Mouse (Mus musculus): ENCODE measurements around the gene Ranbp3l. TPM values are rescaled to one million over a fixed set of nuclear protein-coding genes. Genes with fewer than 3 reads are reported as not detected.

Gene Ranbp3l
- polyA plus RNA-seq (2012; rRNA removed): not detected in 2 replicates

DNA sequence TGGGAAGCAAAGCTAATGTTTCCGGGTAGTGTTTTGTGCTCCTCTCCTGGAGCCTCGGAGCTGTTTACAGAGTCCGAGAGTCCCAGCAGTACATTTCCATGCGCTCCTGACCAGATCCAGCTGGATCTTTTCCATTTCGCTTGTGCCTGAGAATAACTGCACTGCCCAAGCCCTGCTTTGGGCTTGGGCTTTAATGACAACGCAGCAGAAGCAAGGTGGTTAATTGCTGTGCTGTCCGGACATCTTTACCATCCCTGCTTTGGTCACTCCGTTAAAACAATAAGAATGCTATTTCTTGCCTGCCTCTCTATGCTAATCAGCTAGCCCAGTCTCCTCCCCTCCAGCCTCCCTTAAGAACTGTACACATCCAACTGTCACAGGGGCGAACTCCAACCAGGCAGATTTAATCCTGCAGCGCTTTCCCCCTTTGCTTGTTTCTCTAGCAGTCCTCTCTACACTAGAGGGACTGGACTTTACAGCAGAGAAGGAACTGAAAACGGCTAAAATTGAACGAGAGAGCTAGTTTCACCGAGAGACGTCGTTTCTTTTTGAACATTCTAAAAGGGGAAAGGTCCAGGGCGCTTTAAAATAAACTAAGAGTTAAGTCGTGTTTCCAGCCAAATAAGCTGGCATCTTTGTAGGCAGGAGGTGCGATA is at the start of gene Ranbp3l:
Gene Ranbp3l, plus strand, starts transcription at position 377 of the 656 bp plus-strand sequence.
- H3K4me3 ChIP-seq (ENCODE audit: control insufficient read depth, low read depth, low read length): no peak within 1 kb of the TSS

DNA sequence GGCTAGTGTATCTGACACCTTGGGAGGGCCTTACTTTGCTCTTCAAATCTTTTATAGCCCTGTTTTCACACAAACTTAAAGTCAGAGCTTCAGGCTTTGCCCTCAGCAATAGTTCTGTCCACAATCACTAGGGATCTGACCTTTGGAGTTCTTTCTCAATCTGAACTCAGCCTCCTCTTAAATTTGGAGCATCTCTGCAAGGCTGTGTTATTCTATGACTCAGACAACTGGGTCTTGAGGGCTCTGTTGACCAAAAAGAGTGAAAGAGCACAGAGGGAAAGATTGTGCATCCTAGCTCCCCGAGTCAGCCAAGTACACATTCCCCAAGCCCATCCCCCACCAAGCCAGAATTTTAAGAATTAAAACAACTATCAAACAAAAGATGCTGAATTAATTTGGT is 37.7 kb upstream of the Ranbp3l start:
- Histone ChIP-seq H3K27me3 (ENCODE audit: control insufficient read depth, insufficient read depth, low read length) (no peaks in the 10 kb centered on the region), H3K36me3 (ENCODE audit: control insufficient read depth, insufficient read depth, low read length) (no peaks in the 10 kb centered on the region), H3K4me1 (ENCODE audit: control insufficient read depth, insufficient read depth, low read length) (no peaks in the 10 kb centered on the region), H3K27ac (ENCODE audit: control insufficient read depth, insufficient read depth, low read depth, low read length) (no peak overlapping the region), H3K4me3 (ENCODE audit: control insufficient read depth, low read depth, low read length) (no peak overlapping the region)
- TF ChIP-seq CTCF (IDR thresholded peaks at IDR 0.05; ENCODE audit: control insufficient read depth, insufficient read depth, insufficient replicate concordance, low read depth, low read length) (no peak), POLR2A (IDR thresholded peaks at IDR 0.05; ENCODE audit: control insufficient read depth, low read depth, low read length) (no peak)

More for the DNA sequence above, at the start of gene Ranbp3l:
- H3K27me3 ChIP-seq (ENCODE audit: control insufficient read depth, insufficient read depth, low read length): no peaks in the 10 kb centered on the region
- no peaks in the 10 kb centered on the region for H3K36me3 ChIP-seq (ENCODE audit: control insufficient read depth, insufficient read depth, low read length)
- H3K27ac ChIP-seq (ENCODE audit: control insufficient read depth, insufficient read depth, low read depth, low read length): no peak within 1 kb of the TSS
- TF ChIP-seq POLR2A (IDR thresholded peaks at IDR 0.05; ENCODE audit: control insufficient read depth, low read depth, low read length) (no peak), CTCF (IDR thresholded peaks at IDR 0.05; ENCODE audit: control insufficient read depth, insufficient read depth, insufficient replicate concordance, low read depth, low read length) (no peak)
- peaks cover 2% of the 10 kb centered on the region for H3K4me1 ChIP-seq (ENCODE audit: control insufficient read depth, insufficient read depth, low read length)

DNA sequence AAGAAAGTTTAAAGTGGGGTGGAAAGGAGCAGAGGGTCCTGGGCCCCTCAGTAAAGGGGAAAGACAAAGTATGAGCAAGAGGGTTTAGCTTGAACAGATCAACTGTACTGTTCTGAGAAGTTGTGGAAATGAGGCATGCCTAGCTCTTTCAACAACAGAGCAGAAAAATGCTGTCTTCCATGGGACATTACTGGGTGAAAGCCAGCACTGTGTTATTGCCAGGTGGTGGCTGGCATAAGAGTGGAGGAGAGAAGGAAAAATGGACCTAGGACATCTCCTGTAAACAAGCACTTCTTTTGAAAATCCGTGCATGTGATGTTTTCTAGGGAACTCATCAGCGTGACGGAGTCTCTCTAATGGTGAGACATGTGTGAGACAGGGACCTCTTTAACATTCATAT is 30.8 kb upstream of the Ranbp3l start:
- Histone ChIP-seq H3K27ac (ENCODE audit: control insufficient read depth, insufficient read depth, low read depth, low read length) (no peak overlapping the region), H3K4me3 (ENCODE audit: control insufficient read depth, low read depth, low read length) (no peak overlapping the region), H3K27me3 (ENCODE audit: control insufficient read depth, insufficient read depth, low read length) (no peaks in the 10 kb centered on the region), H3K36me3 (ENCODE audit: control insufficient read depth, insufficient read depth, low read length) (no peaks in the 10 kb centered on the region), H3K4me1 (ENCODE audit: control insufficient read depth, insufficient read depth, low read length) (no peaks in the 10 kb centered on the region)
- TF ChIP-seq CTCF (IDR thresholded peaks at IDR 0.05; ENCODE audit: control insufficient read depth, insufficient read depth, insufficient replicate concordance, low read depth, low read length) (no peak), POLR2A (IDR thresholded peaks at IDR 0.05; ENCODE audit: control insufficient read depth, low read depth, low read length) (no peak)

DNA sequence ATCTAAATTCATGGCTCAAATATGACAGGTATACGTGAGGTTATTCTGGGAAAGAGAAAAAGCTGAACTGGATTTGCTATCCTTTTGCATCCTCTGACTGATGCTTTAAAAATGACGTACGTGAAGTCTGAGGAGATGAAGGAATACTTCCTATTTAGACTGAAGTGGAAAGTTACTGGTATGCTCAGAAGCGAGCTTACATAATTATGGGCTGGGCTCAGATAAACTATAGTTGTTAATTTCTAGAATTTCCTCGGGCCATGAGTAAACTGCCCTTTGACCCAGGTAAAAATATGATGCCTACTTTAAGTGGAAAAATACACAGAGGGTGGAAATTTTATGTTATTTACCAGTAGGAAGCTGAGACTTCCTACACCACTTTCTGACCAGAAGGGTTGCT is 26.9 kb upstream of the Ranbp3l start:
- TF ChIP-seq CTCF (IDR thresholded peaks at IDR 0.05; ENCODE audit: control insufficient read depth, insufficient read depth, insufficient replicate concordance, low read depth, low read length) (no peak), POLR2A (IDR thresholded peaks at IDR 0.05; ENCODE audit: control insufficient read depth, low read depth, low read length) (no peak)

DNA sequence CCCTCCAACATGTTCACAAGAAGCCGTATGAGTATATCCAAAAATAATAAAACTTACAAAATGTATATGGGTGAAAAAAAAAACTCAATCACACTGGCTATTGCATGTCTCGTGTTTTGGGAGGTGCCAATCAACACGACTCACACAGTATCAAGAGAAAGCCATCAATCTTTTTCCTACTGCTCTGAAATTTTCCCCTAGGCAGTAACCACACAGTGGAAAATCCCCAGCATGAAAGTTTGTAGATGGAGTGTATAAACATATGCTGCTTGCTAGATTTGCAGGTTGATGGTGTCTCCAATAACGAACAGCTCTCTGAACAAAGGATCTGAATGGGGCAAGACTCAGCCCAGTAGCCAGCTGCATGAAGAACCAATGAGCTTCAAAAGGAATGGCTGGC is 16.9 kb upstream of the Ranbp3l start:
- Histone ChIP-seq H3K4me3 (ENCODE audit: control insufficient read depth, low read depth, low read length) (no peak overlapping the region), H3K27me3 (ENCODE audit: control insufficient read depth, insufficient read depth, low read length) (no peaks in the 10 kb centered on the region), H3K27ac (ENCODE audit: control insufficient read depth, insufficient read depth, low read depth, low read length) (no peak overlapping the region), H3K36me3 (ENCODE audit: control insufficient read depth, insufficient read depth, low read length) (no peaks in the 10 kb centered on the region), H3K4me1 (ENCODE audit: control insufficient read depth, insufficient read depth, low read length) (no peaks in the 10 kb centered on the region)
- TF ChIP-seq CTCF (IDR thresholded peaks at IDR 0.05; ENCODE audit: control insufficient read depth, insufficient read depth, insufficient replicate concordance, low read depth, low read length): no peak
- no peak for TF ChIP-seq POLR2A (IDR thresholded peaks at IDR 0.05; ENCODE audit: control insufficient read depth, low read depth, low read length)

More for the DNA sequence above, 26.9 kb upstream of the Ranbp3l start:
- H3K27me3 ChIP-seq (ENCODE audit: control insufficient read depth, insufficient read depth, low read length): no peaks in the 10 kb centered on the region
- no peaks in the 10 kb centered on the region for H3K36me3 ChIP-seq (ENCODE audit: control insufficient read depth, insufficient read depth, low read length)
- H3K4me1 ChIP-seq (ENCODE audit: control insufficient read depth, insufficient read depth, low read length): no peaks in the 10 kb centered on the region
- H3K27ac ChIP-seq (ENCODE audit: control insufficient read depth, insufficient read depth, low read depth, low read length): no peak overlapping the region
- no peak overlapping the region for H3K4me3 ChIP-seq (ENCODE audit: control insufficient read depth, low read depth, low read length)

DNA sequence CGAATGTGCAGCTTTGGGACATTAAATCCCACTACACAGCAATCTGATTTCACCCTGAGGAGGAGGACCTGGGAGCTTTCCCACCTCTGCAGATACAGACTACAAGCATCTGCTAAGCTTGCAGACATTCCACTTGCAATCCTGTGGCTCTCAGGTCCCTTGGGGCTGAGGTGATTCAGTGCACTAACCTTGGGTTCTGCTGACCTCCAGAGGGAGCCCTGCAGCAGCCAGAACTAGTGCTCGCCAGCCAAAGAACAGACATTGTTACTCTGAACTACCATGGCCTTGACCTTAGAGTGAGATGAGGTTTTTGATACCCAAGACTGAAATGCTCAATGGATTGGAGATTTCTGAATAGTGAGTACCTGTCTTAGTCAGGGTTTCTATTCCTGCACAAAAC is 4.4 kb upstream of the Ranbp3l start:
- H3K36me3 ChIP-seq (ENCODE audit: control insufficient read depth, insufficient read depth, low read length): no peaks in the 10 kb centered on the region
- no peaks in the 10 kb centered on the region for H3K27me3 ChIP-seq (ENCODE audit: control insufficient read depth, insufficient read depth, low read length)
- H3K4me3 ChIP-seq (ENCODE audit: control insufficient read depth, low read depth, low read length): no peak overlapping the region
- no peak overlapping the region for H3K27ac ChIP-seq (ENCODE audit: control insufficient read depth, insufficient read depth, low read depth, low read length)
- H3K4me1 ChIP-seq (ENCODE audit: control insufficient read depth, insufficient read depth, low read length): peaks cover under 1% of the 10 kb centered on the region
- TF ChIP-seq POLR2A (IDR thresholded peaks at IDR 0.05; ENCODE audit: control insufficient read depth, low read depth, low read length): no peak
- TF ChIP-seq CTCF (IDR thresholded peaks at IDR 0.05; ENCODE audit: control insufficient read depth, insufficient read depth, insufficient replicate concordance, low read depth, low read length): peak; percentile 20; the same call in 1 of the 2 replicates

DNA sequence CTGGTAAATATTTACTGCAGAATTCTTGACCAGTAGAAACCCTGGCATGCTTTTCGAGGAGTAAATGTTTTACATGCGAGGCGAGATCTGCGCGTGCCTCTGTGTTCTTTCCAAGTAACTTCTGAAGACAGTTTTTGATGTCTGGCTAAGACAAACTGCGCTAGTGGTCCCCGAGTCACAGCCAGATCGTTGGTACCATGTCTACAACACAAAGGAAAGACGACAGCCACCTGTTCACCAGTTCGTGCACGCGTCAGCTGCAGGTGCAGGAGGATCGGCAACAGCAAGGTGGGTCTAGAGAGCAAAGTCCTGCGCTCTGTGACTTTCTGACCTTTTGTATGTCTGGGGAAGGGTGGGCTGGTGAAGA is 463 bp downstream of the Ranbp3l start:
- Histone ChIP-seq H3K36me3 (ENCODE audit: control insufficient read depth, insufficient read depth, low read length) (no peaks in the 10 kb centered on the region), H3K4me3 (ENCODE audit: control insufficient read depth, low read depth, low read length) (no peak overlapping the region), H3K27ac (ENCODE audit: control insufficient read depth, insufficient read depth, low read depth, low read length) (no peak overlapping the region), H3K27me3 (ENCODE audit: control insufficient read depth, insufficient read depth, low read length) (no peaks in the 10 kb centered on the region), H3K4me1 (ENCODE audit: control insufficient read depth, insufficient read depth, low read length) (peaks cover 2% of the 10 kb centered on the region)
- TF ChIP-seq CTCF (IDR thresholded peaks at IDR 0.05; ENCODE audit: control insufficient read depth, insufficient read depth, insufficient replicate concordance, low read depth, low read length) (no peak), POLR2A (IDR thresholded peaks at IDR 0.05; ENCODE audit: control insufficient read depth, low read depth, low read length) (no peak)
